Mouse (Mus musculus): ENCODE results near the gene Anapc16.
"Not testable (repeated sequence)": the region's sequence is repeated elsewhere in the genome, so short reads cannot be mapped to it uniquely, and the experiment has no call there.

Gene Anapc16

GRCm38 (mm10) chr10:59999057-59999456, 3.9 kb downstream of the Anapc16 start:
- DNase-seq (ENCODE audit: low spot score): no peak

- no peak for DNase-seq (ENCODE audit: low spot score)
Measured at GRCm38 (mm10) chr10:59997591-59997990, 5.3 kb downstream of the Anapc16 start.

- DNase-seq (ENCODE audit: low spot score): no peak
Measured at GRCm38 (mm10) chr10:59995889-59996288, 7.0 kb downstream of the Anapc16 start.

- DNase-seq (ENCODE audit: low spot score): not testable (repeated sequence)
Measured at GRCm38 (mm10) chr10:59993813-59994212, 9.1 kb downstream of the Anapc16 start.

- DNase-seq (ENCODE audit: low spot score): no peak
Measured at GRCm38 (mm10) chr10:59992024-59992423, 10.9 kb downstream of the Anapc16 start.

- no peak for DNase-seq (ENCODE audit: low spot score)
Measured at GRCm38 (mm10) chr10:59991262-59991880, 11.6 kb downstream of the Anapc16 start.

GRCm38 (mm10) chr10:59990393-59990792, 12.5 kb downstream of the Anapc16 start:
- no peak for DNase-seq (ENCODE audit: low spot score)

- DNase-seq (ENCODE audit: low spot score): no peak
Measured at GRCm38 (mm10) chr10:59988036-59988435, 14.9 kb downstream of the Anapc16 start.

GRCm38 (mm10) chr10:59982379-59982873, 20.5 kb downstream of the Anapc16 start:
- no peak for DNase-seq (ENCODE audit: low spot score)

- DNase-seq (ENCODE audit: low spot score): no peak
Measured at GRCm38 (mm10) chr10:59981792-59982191, 21.1 kb downstream of the Anapc16 start.

- DNase-seq (ENCODE audit: low spot score): no peak
Measured at GRCm38 (mm10) chr10:59981336-59981735, 21.6 kb downstream of the Anapc16 start.

- no peak for DNase-seq (ENCODE audit: low spot score)
Measured at GRCm38 (mm10) chr10:59980815-59981244, 22.1 kb downstream of the Anapc16 start.

GRCm38 (mm10) chr10:59978873-59979743, 23.8 kb downstream of the Anapc16 start:
- DNase-seq (ENCODE audit: low spot score): peak; percentile 76

- no peak for DNase-seq (ENCODE audit: low spot score)
Measured at GRCm38 (mm10) chr10:59978401-59978800, 24.5 kb downstream of the Anapc16 start.

GRCm38 (mm10) chr10:59977715-59978343, 25.1 kb downstream of the Anapc16 start:
- DNase-seq (ENCODE audit: low spot score): no peak

GRCm38 (mm10) chr10:59977141-59977540, 25.8 kb downstream of the Anapc16 start:
- DNase-seq (ENCODE audit: low spot score): no peak

- no peak for DNase-seq (ENCODE audit: low spot score)
Measured at GRCm38 (mm10) chr10:59974786-59975185, 28.1 kb downstream of the Anapc16 start.

- DNase-seq (ENCODE audit: low spot score): peak; percentile 68
Measured at GRCm38 (mm10) chr10:59974191-59974664, 28.7 kb downstream of the Anapc16 start.

GRCm38 (mm10) chr10:59973400-59973799, 29.5 kb downstream of the Anapc16 start:
- no peak for DNase-seq (ENCODE audit: low spot score)

- DNase-seq (ENCODE audit: low spot score): no peak
Measured at GRCm38 (mm10) chr10:59972999-59973398, 29.9 kb downstream of the Anapc16 start.

- peak; percentile 44 for DNase-seq (ENCODE audit: low spot score)
Measured at GRCm38 (mm10) chr10:59972534-59972933, 30.4 kb downstream of the Anapc16 start.

- DNase-seq (ENCODE audit: low spot score): no peak
Measured at GRCm38 (mm10) chr10:59971813-59972212, 31.1 kb downstream of the Anapc16 start.
